Mouse (Mus musculus) liver, adult 2 months (tissue): ENCODE data around the gene Rsph9.

Experiments
- CTCF ChIP-seq: fragments of 200-500 bp; IDR thresholded peaks from 2 replicates; pipeline ENCODE4 v1.5.1; 2011; ENCODE audit warnings: low read depth, low read length, control low read depth
- POLR2A ChIP-seq: fragments of 200-500 bp; IDR thresholded peaks from 2 replicates; pipeline ENCODE4 v1.6.1; 2011; ENCODE audit warnings: low read length, control low read depth; ENCODE audit not compliant: insufficient read depth; ENCODE audit errors: extremely low read depth

DNA sequence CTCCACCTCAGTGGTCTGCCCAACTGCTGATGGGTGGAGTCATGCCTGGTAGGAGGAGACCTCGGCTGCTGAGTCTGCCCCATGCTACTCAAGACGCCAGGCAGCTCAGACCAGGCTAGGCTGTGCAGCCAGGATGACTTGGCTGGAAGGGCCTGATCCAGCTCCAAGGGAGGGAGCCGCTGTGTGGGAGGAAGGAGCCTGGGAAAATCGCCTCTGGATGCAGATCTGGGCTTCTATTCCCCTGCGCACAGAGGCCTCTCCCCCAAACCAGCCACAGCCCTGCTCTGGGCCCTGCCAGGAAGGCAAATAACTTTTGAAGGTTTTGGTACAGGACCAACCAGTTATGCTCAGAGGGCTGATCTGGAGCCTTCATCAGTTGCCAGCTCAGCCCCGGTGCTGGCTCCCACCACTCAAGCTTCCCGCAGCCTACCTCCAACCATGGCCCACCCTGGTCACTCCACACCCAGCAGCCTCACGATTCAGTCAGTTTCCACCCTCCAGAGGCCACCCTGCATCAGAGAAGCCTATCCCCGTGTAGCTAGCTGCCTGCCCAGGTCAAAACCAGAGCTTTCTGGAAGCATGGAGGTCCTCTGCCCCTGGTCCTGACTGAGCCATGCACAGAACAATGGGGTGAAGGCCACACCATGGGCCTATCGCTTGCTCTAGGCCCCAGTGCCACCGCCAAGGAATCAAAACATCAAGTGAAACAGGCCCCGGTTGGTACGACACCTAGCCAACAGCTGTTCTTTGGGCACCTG, 14.1 kb downstream of the Rsph9 start:
- TF ChIP-seq CTCF, result no peak
- TF ChIP-seq POLR2A, result no peak
